Mouse (Mus musculus) stomach, postnatal 0 days (tissue): ENCODE measurements around the gene Ccl28.
"Not testable (repeated sequence)": the region's sequence is repeated elsewhere in the genome, so short reads cannot be mapped to it uniquely, and the experiment has no call there.

ENCODE experiments used
- CTCF ChIP-seq: IDR thresholded peaks from 2 replicates; pipeline ENCODE4 v1.5.1; 2016; ENCODE audit warnings: antibody characterized with exemption, low read depth, mild to moderate bottlenecking, moderate library complexity
- EP300 ChIP-seq: optimal IDR thresholded peaks from 2 replicates; pipeline ENCODE3; 2016; ENCODE audit warnings: antibody characterized with exemption

DNA sequence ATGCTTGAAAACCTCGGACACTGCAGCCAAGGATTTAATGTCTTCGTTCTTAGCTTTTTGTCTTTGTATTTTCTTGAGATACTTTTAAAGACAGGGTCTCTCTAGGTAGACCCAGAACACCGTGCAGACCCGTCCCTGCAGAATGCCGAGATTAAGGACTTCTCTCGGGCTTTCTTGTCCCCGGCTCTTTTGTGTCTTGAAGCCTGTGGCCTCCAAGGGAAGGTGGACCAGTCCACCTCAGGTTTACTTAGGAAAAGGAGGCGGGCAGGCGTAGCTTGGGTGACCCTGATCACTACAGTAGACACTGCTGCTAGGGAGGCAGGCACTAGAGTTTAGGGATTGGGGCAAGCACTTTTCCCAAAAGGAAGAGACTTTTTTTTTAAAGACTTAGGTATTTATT is 19.3 kb upstream of the Ccl28 start:
- not testable (repeated sequence) for TF ChIP-seq CTCF, EP300
